Mouse (Mus musculus): ENCODE measurements at regions not wholly inside any gene's neighbourhood (a gene's known extent, or its start where the extent isn't known, plus 50 kb on each side); places are given as distances from the start of the nearest gene placed in this dataset.
"Not testable (repeated sequence)": the region's sequence is repeated elsewhere in the genome, so short reads cannot be mapped to it uniquely, and the experiment has no call there.

DNA sequence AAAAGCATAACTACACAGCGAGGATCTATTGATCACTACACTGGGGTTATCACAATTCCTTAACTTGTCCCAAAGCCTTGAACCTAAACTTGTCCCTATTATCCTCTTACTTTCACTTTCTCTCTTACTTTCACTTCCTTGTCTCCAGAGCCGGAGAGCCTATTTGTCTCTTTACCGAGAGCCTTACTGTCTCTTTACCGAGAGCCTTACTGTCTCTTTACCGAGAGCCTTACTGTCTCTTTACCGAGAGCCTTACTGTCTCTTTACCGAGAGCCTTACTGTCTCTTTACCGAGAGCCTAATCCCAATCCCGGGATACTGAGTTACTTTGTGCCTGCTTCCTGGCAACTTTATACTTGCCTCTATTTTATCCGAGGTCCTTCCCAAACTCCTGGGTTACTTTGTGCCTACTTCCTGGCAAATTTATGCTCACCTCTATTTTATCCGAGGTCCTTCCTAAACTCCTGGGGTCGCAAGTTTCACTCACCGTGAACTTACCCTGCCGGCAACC, 335.3 kb upstream of the Ccng1 start:
- intact Hi-C loops (cut with DNase I), result not testable (repeated sequence)
- DNase-seq, result peak; percentile 16 to 22

DNA sequence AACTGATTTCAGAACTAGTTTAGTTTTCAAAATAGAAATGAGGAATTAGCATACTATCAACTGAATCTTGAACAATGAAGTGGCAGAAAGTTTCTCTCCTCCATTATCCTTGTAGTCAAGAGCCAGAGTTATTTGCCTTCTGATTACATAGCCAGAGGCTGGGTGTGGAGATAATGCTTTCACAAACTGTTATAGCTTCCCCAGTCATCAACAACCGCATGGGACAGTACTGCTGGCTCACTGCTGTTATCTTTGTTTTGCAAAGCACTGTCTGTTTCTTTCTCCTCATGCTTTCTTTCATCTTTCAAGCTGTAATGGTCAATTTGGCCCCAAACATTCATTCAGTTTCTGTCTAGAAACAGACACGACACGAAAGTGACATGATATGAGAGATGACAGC, 308.5 kb upstream of the Ccng1 start:
- intact Hi-C loops (cut with DNase I), result no loop called here
- DNase-seq, result no peak

DNA sequence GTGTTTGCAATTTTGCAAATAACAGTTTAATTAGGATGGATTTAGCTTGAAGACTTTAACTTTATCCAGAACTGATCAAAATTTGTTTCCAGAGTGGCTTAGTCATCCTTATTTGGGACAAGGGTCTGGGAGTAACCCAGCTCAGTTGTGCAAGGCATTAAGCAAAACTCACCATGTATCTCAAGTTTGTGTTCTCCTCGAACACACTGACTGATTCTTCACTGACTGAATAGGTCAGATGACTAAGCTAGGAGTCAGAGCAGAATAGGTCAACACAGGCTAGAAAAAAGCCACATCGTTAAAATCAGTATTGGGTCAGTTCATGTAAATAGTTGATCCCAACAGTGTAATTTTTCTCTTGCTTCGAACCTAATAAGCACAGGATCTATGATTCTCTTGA, 302.7 kb upstream of the Ccng1 start:
- DNase-seq, result no peak
- intact Hi-C loops (cut with DNase I), result no loop called here

GRCm38 (mm10) chr11:41030018-41030417, 274.9 kb upstream of the Ccng1 start:
- intact Hi-C loops (cut with DNase I), result no loop called here
- no peak for DNase-seq

DNA sequence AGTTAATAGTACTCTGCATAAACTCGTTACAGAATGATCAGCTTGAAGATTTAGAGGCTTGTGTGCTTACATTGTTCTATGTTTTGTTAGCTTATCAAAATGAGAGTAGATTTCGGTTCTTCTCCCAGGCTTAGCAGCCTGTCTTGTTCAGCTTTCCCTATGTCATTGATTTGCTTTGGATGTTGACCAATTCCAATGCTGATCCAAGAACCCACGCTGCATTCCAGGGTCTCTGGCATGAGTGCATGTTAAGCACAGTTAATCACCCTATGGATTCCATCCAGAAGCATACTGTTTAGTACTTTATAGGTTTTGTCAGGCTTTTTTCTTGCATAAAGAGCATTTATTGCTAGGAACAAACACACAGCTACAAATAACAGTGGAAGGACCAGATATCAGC, 255.0 kb upstream of the Ccng1 start:
- no peak for DNase-seq
- intact Hi-C loops (cut with DNase I), result no loop called here

- DNase-seq, result no peak
- intact Hi-C loops (cut with DNase I), result no loop called here
Observed at GRCm38 (mm10) chr11:40972806-40973205, 217.7 kb upstream of the Ccng1 start.

DNA sequence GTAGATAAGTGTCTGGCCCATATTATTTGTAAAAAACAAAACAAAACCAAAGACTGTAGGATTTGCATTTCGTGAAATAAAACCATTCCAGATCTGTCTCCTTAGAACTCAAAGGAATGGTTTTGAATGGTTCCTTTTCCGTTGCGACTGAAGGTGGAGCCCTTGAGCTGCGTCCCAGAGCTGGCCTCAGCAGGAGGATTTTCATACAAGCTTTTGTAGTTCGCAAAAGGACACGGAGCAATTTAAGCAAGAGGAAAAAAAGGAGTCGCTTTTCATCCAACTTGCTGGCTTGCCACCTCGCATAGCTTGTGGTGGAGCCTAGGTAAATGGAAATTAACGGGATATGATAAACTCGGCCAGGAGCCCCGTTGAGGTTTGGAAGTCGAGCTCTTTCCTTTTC, 172.1 kb upstream of the Ccng1 start:
- DNase-seq, result peak; percentile 21 to 51
- intact Hi-C loops (cut with DNase I), result loop anchor here (2.0 kb wide), 2 partner anchors 1142 to 1252 kb away; no protein-coding TSS in a partner anchor

- intact Hi-C loops (cut with DNase I), result no loop called here
- DNase-seq, result no peak
Observed at GRCm38 (mm10) chr11:40891485-40891884, 136.4 kb upstream of the Ccng1 start.

DNA sequence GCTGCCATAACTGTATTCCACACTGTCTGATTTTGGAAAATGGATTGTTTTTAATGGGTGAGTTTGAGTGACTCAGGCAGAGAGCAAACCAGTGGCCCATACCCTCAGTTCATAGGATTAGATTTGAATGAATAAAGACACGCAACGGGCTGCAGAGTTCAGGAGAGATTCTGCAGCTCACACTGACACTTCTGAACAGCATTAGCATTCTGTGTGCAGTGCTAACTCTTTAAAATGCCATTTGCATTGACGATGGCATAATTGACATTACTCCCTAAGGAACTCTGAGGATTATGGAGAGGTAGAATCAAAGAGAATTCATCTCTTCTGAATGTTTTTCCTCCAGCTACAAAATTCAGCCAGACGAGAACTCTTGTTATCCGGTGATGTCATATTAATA, 129.4 kb upstream of the Ccng1 start:
- no peak for DNase-seq
- intact Hi-C loops (cut with DNase I), result no loop called here

- no peak for DNase-seq
- intact Hi-C loops (cut with DNase I), result no loop called here
Observed at GRCm38 (mm10) chr11:40879589-40879988, 124.5 kb upstream of the Ccng1 start.

GRCm38 (mm10) chr11:40873002-40873401, 117.9 kb upstream of the Ccng1 start:
- intact Hi-C loops (cut with DNase I), result no loop called here
- DNase-seq, result no peak

GRCm38 (mm10) chr11:40865694-40866093, 110.6 kb upstream of the Ccng1 start:
- intact Hi-C loops (cut with DNase I), result loop anchor here (2.0 to 10.0 kb wide), 4 partner anchors 67 to 1559 kb away; no protein-coding TSS in a partner anchor
- DNase-seq, result peak; percentile 34 to 47

GRCm38 (mm10) chr11:40851361-40851760, 96.2 kb upstream of the Ccng1 start:
- intact Hi-C loops (cut with DNase I), result no loop called here
- peak; percentile 8 to 19 for DNase-seq

DNA sequence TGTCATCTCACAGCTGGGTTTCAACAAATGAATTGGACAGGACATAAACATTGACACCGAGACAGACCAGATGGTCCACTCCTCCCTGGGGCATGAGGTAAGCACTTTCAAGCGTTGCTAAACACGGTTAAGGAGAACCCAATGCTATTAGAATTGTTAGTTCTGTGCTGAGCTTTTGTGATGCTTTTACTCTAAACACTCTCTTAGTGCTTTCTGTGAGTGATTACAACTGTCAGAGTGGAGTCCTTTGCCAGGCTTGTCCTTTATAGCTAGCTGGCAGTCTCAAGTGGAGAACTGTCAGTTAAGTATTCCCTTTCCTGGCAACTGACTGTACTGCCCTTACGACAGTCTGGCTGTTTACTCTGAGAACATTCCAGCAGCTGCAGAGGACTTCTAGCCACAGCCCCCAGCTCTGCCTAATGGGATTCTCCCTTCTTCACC, 95.6 kb upstream of the Ccng1 start:
- intact Hi-C loops (cut with DNase I), result no loop called here
- DNase-seq, result peak; percentile 9 to 51

- no peak for DNase-seq
- intact Hi-C loops (cut with DNase I), result no loop called here
Observed at GRCm38 (mm10) chr11:40846586-40846985, 91.5 kb upstream of the Ccng1 start.

DNA sequence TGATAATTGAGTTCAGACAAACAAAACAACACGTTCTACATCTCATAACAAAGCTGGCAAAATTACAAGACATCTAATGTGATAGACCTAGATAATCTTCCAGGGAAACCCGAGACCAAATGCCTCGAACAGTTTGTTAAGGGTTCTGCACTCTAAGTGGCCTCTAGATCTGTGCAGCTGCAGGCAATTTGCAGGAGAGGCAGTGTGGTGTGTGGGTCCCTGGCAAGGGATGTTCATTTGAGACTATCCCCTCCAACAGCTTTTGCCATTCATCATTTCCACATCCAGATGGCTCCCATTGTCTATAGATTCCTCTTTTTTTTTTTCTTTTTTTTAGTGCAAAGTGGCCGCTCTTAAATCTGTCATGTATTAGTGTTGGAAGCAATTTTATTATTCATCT, 80.3 kb upstream of the Ccng1 start:
- intact Hi-C loops (cut with DNase I), result no loop called here
- DNase-seq, result no peak

All from heart, postnatal 36 days (tissue).